Mouse (Mus musculus) limb, embryonic 13.5 days (tissue): ENCODE results near the gene Slc35e3. TPM values are rescaled to one million over a fixed set of nuclear protein-coding genes. Genes with fewer than 3 reads are reported as not detected.
A peak's percentile ranks its signal among the peaks of the same experiment; 100 is the strongest.

Experiments used
- ATAC-seq: fragments of 200-750 bp; cut with Nextera tagmentation; 2 replicates; pipeline ENCODE4 v1.8.0; 2017; ENCODE audit warnings: low read depth, moderate number of reproducible peaks, moderate TSS enrichment; ENCODE audit not compliant: low FRiP score
- H3K27ac ChIP-seq: fragments of 300-500 bp; sonication (generic); 2 replicates; pipeline ENCODE4 v1.5.1; 2015; ENCODE audit warnings: inconsistent platforms, mild to moderate bottlenecking, moderate library complexity
- H3K27me3 ChIP-seq: fragments of 300-500 bp; sonication (generic); 2 replicates; pipeline ENCODE4 v1.6.1; 2015; ENCODE audit warnings: mild to moderate bottlenecking, inconsistent platforms
- H3K36me3 ChIP-seq: fragments of 300-500 bp; sonication (generic); 2 replicates; pipeline ENCODE4 v1.6.1; 2015; ENCODE audit warnings: inconsistent platforms, mild to moderate bottlenecking, moderate library complexity
- H3K4me1 ChIP-seq: fragments of 300-500 bp; sonication (generic); 2 replicates; pipeline ENCODE4 v1.6.1; 2015; ENCODE audit warnings: inconsistent platforms
- H3K4me2 ChIP-seq: fragments of 300-500 bp; sonication (generic); replicated peaks from 2 replicates; pipeline ENCODE4 v1.6.1; 2015; ENCODE audit warnings: inconsistent platforms, mild to moderate bottlenecking, moderate library complexity
- H3K4me3 ChIP-seq: fragments of 300-500 bp; sonication (generic); 2 replicates; pipeline ENCODE4 v1.5.1; 2015; ENCODE audit warnings: moderate library complexity, mild to moderate bottlenecking, inconsistent platforms
- H3K9ac ChIP-seq: fragments of 300-500 bp; sonication (generic); 2 replicates; pipeline ENCODE4 v1.6.1; 2015; ENCODE audit warnings: mild to moderate bottlenecking, inconsistent platforms
- H3K9me3 ChIP-seq: fragments of 300-500 bp; sonication (generic); 2 replicates; pipeline ENCODE4 v1.6.1; 2016; ENCODE audit warnings: inconsistent platforms
- WGBS: fragments of 180-500 bp; shearing (Covaris S2); methylation state at CpG from one replicate; pipeline ENCODE4 v1.1.7; 2015; 5-methylcytosine and 5-hydroxymethylcytosine counted together
- polyA plus RNA-seq: library from polyadenylated mRNA; unstranded; fragments of >200 nt; fragmentation: Nextera tagmentation; extraction: Ambion mirVana; gene quantifications from 2 replicates; pipeline ENCODE4 v1.2.1, GENCODE M21; 2015

Gene Slc35e3
- 42.4 and 44.3 TPM in 2 replicates for polyA plus RNA-seq

GRCm38 (mm10) chr10:117746297-117746883 lies at the start of gene Slc35e3:
Slc35e3 (minus strand) TSS chr10:117746365.
- peak within 1 kb of the TSS; percentile 73 for H3K9ac ChIP-seq
- 16% methylated on average over 42 of the region's 46 CpGs for WGBS
- H3K4me1 ChIP-seq = peaks cover 33% of the 10 kb centered on the region
- peaks cover 37% of the 10 kb centered on the region for H3K36me3 ChIP-seq
- ATAC-seq = peak; percentile 95
- H3K27me3 ChIP-seq = no peaks in the 10 kb centered on the region
- H3K4me2 ChIP-seq = peak within 1 kb of the TSS; percentile 69
- peak within 1 kb of the TSS; percentile 53 for H3K4me3 ChIP-seq
- peak within 1 kb of the TSS; percentile 90; the same call in 1 of the 2 replicates for H3K27ac ChIP-seq
- H3K9me3 ChIP-seq = no peaks in the 10 kb centered on the region

DNA sequence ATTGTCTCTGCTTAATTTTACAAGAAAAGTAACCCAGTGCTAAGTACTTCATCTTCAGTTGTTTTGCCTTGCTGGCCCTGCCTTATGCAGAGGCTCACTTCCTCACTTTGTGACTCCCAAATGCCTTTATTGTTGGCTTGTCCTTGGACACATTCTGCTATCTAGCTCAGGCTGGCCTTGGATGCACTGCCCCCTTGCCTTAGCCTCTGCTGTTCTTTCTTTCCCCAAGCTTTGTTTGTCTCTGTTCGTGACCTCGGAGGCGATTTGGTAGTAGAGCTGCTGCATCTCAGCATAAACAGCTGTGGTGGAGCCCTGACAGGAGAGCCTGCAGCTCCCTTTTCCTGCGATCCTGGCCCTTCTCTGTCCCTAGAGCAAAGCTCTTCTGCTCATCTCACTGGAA lies 49.0 kb upstream of the Slc35e3 start:
- no peak overlapping the region for H3K9ac ChIP-seq
- H3K27me3 ChIP-seq = no peaks in the 10 kb centered on the region
- peaks cover 24% of the 10 kb centered on the region for H3K4me1 ChIP-seq
- ATAC-seq = no peak
- WGBS = 81% methylated on average over 4 of the region's 4 CpGs
- H3K4me2 ChIP-seq = no peak overlapping the region
- H3K9me3 ChIP-seq = no peaks in the 10 kb centered on the region
- no peaks in the 10 kb centered on the region for H3K36me3 ChIP-seq
- no peak overlapping the region for H3K4me3 ChIP-seq
- no peak overlapping the region for H3K27ac ChIP-seq

- H3K4me3 ChIP-seq = peak overlapping the region; percentile 88; the same call in 1 of the 2 replicates
- H3K36me3 ChIP-seq = no peaks in the 10 kb centered on the region
- peak overlapping the region; percentile 62 for H3K4me2 ChIP-seq
- H3K4me1 ChIP-seq = peaks cover 23% of the 10 kb centered on the region
- no peaks in the 10 kb centered on the region for H3K27me3 ChIP-seq
- no peak for ATAC-seq
- H3K9me3 ChIP-seq = no peaks in the 10 kb centered on the region
- H3K27ac ChIP-seq = no peak overlapping the region; the same call in 1 of the 2 replicates
- H3K9ac ChIP-seq = no peak overlapping the region
- WGBS = 79% methylated on average over 11 of the region's 11 CpGs
These were observed 47.4 kb upstream of the Slc35e3 start for GRCm38 (mm10) chr10:117793436-117794030.

DNA sequence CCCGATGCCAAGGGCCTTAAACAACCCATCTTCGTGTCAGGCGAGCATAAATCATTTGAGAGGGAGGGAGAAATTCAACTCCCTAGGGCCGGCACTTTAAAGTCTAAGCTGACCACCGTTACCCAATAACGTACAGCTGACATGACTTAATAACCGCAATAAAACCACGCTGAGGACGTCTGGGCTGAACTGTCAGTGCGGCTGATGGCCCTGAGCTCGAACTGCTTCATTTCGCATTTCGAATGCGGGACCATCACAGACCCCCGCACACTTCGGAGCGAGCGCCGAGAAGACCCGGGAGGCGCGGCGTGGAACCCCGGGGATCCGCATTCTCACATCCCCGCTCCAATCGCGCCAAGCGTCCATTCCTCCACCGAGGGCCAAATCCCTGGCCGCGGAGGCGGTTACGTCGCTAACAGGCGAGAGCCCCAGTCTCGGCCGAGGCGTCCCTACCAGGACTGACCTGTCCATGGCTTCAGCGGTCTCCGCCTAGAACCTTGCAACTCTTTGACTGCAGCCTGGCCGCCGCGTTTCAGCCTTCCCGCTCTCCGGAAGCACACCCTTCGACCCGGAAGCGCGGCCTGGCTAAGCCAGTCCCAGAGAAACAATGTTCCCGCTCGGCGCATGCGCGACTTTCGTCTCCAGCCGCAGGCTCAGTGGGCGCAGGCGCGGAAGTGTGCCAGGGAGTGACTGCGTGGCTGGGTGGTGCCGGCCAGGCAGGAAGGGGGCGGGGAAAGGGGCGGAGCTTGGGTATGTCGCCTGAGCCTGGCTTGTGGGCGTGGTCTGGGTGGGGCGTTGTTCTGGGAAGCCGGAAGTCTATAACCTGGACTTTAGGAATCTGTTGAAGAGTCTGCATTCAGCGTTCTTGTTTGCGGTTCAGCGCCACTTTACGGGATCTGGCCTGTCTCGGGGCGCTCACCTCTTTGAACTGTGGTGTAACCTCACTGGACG lies 46.3 kb upstream of the Slc35e3 start, which contains the start of gene Nup107:
Gene Nup107, minus strand, starts transcription at position 565 of the 951 bp plus-strand sequence.
- Histone ChIP-seq H3K9ac (peak within 1 kb of the TSS; percentile 86), H3K4me3 (peak within 1 kb of the TSS; percentile 88), H3K27ac (peak within 1 kb of the TSS; percentile 67; the same call in 1 of the 2 replicates), H3K4me1 (peaks cover 19% of the 10 kb centered on the region), H3K27me3 (no peaks in the 10 kb centered on the region), H3K36me3 (peaks cover 7% of the 10 kb centered on the region), H3K4me2 (peak within 1 kb of the TSS; percentile 84), H3K9me3 (no peaks in the 10 kb centered on the region)
- WGBS = under 1% methylated on average over 75 of the region's 75 CpGs
- peak; percentile 97 for ATAC-seq

DNA sequence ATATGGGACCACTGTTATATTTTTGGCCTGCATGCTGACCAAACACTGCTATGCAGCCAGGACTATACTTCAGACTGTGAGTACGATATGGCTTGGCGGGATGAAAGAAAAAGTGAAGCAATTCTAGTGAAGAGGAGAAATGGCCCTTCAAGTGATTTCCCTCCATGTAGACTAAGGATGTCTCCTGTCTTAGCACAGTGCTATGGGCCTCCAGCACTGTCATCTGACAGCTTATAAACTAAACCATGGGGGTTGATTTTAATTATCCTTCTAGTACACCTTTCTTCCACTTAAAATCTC lies 45.0 kb upstream of the Slc35e3 start:
- Histone ChIP-seq H3K27ac (no peak overlapping the region), H3K36me3 (peaks cover 20% of the 10 kb centered on the region), H3K9me3 (no peaks in the 10 kb centered on the region), H3K4me1 (peaks cover 19% of the 10 kb centered on the region), H3K27me3 (no peaks in the 10 kb centered on the region), H3K4me3 (peak overlapping the region; percentile 88), H3K4me2 (peak overlapping the region; percentile 84), H3K9ac (peak overlapping the region; percentile 86; the same call in 1 of the 2 replicates)
- ATAC-seq = no peak
- WGBS = 90% methylated on average over 2 of the region's 2 CpGs

GRCm38 (mm10) chr10:117790421-117791170 lies 44.4 kb upstream of the Slc35e3 start:
- Histone ChIP-seq H3K36me3 (peaks cover 25% of the 10 kb centered on the region), H3K9me3 (no peaks in the 10 kb centered on the region), H3K9ac (no peak overlapping the region), H3K27me3 (no peaks in the 10 kb centered on the region), H3K4me2 (peak overlapping the region; percentile 84; the same call in 1 of the 2 replicates), H3K27ac (no peak overlapping the region), H3K4me3 (no peak overlapping the region), H3K4me1 (peaks cover 19% of the 10 kb centered on the region)
- no peak for ATAC-seq
- 95% methylated on average over 17 of the region's 17 CpGs for WGBS

DNA sequence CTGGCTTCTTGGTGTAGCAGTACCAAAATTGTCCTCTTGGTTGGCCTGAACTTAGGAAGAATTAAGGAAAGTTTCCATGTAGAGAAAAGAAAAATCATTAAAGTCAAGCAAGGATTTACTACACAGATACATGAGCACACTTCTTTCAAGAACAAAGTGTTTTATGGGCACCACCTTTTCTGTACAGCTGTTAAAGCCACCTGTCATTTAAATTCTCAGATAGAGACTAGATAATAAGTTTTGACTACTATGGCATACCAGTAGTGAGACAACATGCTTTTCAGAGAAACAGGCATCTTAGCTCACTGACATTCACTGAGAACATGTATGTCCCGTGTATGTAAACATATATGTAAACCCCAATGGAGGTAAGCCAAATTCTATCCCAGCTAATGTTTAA lies 43.8 kb upstream of the Slc35e3 start:
- ATAC-seq = no peak
- Histone ChIP-seq H3K27ac (no peak overlapping the region), H3K4me2 (no peak overlapping the region), H3K27me3 (no peaks in the 10 kb centered on the region), H3K4me1 (peaks cover 19% of the 10 kb centered on the region), H3K36me3 (peaks cover 31% of the 10 kb centered on the region), H3K4me3 (no peak overlapping the region), H3K9me3 (no peaks in the 10 kb centered on the region), H3K9ac (no peak overlapping the region)
- 90% methylated on average over 1 of the region's 1 CpGs for WGBS

DNA sequence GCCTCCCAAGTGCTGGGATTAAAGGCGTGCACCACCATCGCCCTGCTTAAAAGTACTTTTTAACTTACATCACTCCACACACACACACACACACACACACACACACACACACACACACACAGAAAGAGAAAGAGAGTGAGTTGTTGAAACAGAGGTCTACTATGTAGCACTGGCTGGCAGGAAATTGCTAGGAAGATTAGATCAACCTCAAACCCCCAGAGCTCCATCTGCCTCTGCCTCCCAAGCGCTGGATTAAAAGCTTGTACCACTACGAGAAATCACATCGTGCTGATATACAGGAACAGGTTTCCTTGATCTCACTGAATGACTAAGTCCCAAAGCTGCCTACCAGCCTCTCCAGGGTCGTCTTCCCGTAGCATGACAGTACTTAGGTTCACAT lies 38.5 kb upstream of the Slc35e3 start:
- Histone ChIP-seq H3K4me1 (no peaks in the 10 kb centered on the region), H3K27me3 (no peaks in the 10 kb centered on the region), H3K27ac (no peak overlapping the region), H3K9me3 (no peaks in the 10 kb centered on the region), H3K4me3 (no peak overlapping the region), H3K36me3 (peaks cover 80% of the 10 kb centered on the region), H3K9ac (no peak overlapping the region), H3K4me2 (no peak overlapping the region)
- ATAC-seq = no peak
- WGBS = 93% methylated on average over 7 of the region's 7 CpGs

- no peaks in the 10 kb centered on the region for H3K4me1 ChIP-seq
- H3K9me3 ChIP-seq = no peaks in the 10 kb centered on the region
- H3K27me3 ChIP-seq = no peaks in the 10 kb centered on the region
- H3K27ac ChIP-seq = no peak overlapping the region
- WGBS = 96% methylated on average over 13 of the region's 13 CpGs
- no peak overlapping the region for H3K4me2 ChIP-seq
- peaks cover 85% of the 10 kb centered on the region for H3K36me3 ChIP-seq
- no peak overlapping the region for H3K4me3 ChIP-seq
- no peak overlapping the region for H3K9ac ChIP-seq
- no peak for ATAC-seq
These were observed 37.7 kb upstream of the Slc35e3 start for GRCm38 (mm10) chr10:117783786-117784420.

GRCm38 (mm10) chr10:117782491-117783260 lies 36.5 kb upstream of the Slc35e3 start:
- no peak overlapping the region for H3K4me3 ChIP-seq
- no peak overlapping the region for H3K9ac ChIP-seq
- 93% methylated on average over 14 of the region's 14 CpGs for WGBS
- H3K9me3 ChIP-seq = no peaks in the 10 kb centered on the region
- no peaks in the 10 kb centered on the region for H3K4me1 ChIP-seq
- no peak for ATAC-seq
- peaks cover 93% of the 10 kb centered on the region for H3K36me3 ChIP-seq
- no peak overlapping the region for H3K27ac ChIP-seq
- H3K4me2 ChIP-seq = no peak overlapping the region
- no peaks in the 10 kb centered on the region for H3K27me3 ChIP-seq

GRCm38 (mm10) chr10:117782056-117782455 lies 35.9 kb upstream of the Slc35e3 start:
- Histone ChIP-seq H3K4me1 (no peaks in the 10 kb centered on the region), H3K9ac (no peak overlapping the region), H3K9me3 (no peaks in the 10 kb centered on the region), H3K27me3 (no peaks in the 10 kb centered on the region), H3K4me3 (no peak overlapping the region), H3K27ac (no peak overlapping the region), H3K36me3 (peaks cover 90% of the 10 kb centered on the region), H3K4me2 (no peak overlapping the region)
- ATAC-seq = no peak
- 91% methylated on average over 2 of the region's 2 CpGs for WGBS
